Mouse (Mus musculus): ENCODE results near the gene Fam102a.

The Fam102a gene

DNA sequence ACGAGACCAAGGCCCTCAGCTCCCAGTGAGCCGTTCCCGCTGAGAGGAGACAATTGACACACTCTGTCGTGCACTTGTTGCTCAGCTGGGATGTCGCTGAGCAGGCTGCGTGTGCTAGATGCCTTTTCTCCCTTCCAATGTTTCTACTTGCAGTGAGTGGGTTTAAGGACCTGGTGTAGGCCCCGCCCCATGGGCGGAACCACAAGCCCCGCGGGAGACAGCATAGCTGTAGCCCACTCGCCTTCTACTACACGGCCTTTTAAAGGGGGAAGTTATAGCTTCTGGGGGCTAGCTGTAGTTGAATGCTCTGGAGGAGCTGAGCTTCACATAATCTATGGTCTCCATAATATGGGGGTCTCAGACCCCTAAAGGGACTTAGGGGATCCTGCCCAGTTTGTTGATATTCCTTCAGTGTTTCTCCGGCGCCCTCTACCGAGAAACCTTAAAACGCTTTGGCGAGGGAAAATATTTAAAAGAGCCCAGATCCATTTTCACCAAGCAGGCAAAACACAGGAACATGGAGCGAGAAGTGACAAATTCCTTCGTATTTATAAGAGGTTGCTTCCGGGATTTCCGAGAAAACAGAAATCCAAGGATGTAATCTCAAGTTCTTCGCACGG, 75.6 kb downstream of the Fam102a start:
- DNase-seq, result peak; percentile 69

DNA sequence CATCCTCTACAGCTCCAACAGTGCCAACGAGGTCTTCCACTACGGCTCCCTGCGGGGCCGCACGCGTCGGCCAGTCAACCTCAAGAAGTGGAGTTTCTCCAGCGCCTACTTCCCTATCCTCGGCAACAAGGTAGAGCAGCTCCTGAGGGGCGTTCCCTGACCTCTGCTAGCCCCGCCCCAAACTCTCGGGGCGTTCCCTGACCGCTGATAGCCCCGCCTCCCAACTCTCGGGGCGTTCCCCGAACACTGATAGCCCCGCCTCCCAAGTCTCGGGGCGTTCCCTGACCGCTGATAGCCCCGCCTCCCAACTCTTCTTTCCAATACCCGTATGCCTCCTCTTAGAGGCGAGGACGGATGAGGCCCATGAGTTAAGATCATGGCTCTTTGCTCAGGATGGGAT, 77.1 kb downstream of the Fam102a start:
- DNase-seq, result no peak

DNA sequence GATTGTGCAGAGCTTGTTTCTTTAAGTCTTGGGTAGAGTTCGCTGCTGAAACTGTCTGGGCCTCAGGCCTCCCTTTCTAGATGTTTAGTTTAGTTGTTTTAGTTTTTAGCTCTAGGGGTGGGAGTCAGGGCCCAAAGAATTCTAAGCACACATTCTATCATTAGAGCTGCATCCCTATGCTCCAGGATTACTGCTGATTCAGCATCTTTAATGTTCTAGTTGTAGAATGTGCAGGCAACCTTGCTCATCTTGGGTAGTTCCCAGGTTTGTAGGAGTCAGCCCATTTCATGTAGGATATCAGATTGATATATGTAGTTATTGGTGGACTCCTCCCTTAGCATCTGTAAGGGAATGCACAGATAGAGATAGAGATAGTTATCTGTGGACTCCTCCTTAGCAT, 82.0 kb downstream of the Fam102a start:
- DNase-seq, result no peak

DNA sequence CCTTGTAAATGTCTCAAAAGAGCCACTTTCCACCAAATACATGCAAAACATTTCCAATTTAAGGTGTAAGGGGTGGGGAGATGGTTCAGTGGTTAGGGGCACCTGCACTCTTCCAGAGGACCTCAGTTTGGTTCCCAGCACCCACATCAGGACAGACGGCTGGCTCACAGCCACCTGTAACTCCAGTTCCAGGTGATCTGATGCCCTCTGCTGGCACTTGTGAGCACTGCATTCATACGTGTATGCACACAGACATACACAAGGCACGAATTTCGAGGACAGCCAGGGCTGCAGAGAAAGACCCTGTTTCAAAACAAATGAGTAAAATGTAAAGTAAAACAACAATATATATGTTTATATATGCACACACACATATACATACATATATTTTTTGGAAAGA, 82.5 kb downstream of the Fam102a start:
- no peak for DNase-seq

DNA sequence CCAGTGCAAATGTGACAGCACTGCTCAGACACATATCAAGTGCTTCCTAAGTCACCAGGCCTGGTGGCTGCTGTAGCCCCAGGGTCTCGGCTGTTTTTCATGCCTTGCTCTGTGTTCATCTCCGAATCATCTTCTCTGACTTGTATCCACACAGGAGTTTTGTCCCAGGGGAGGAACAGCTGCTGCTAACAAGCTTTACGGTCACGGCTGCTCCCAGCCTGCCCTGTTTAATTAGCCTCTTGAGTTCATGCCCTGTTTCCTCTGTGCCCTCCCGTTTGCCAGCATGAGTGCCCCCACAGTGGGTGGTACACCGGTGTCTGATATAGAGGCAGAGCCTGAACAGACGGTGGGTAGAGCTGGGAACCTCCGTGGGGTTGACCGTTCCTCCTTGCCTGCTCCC, 82.9 kb downstream of the Fam102a start:
- DNase-seq, result no peak

All from kidney, postnatal 10 days (tissue).